Mouse (Mus musculus) spleen, postnatal 36 days (tissue): ENCODE data around the gene Prkch.
A peak's percentile ranks its signal among the peaks of the same experiment; 100 is the strongest.

ENCODE experiments used
- DNase-seq, 2 experiments: peaks; one replicate each; pipeline ENCODE4 v3.0.0; 2022; ENCODE audit warnings: low spot score in 2 of 2, mixed read lengths in 1 of 2

Prkch gene

GRCm38 (mm10) chr12:73794151-73794883 is 209.7 kb downstream of the Prkch start:
- DNase-seq: peak; percentile 51 to 61

DNA sequence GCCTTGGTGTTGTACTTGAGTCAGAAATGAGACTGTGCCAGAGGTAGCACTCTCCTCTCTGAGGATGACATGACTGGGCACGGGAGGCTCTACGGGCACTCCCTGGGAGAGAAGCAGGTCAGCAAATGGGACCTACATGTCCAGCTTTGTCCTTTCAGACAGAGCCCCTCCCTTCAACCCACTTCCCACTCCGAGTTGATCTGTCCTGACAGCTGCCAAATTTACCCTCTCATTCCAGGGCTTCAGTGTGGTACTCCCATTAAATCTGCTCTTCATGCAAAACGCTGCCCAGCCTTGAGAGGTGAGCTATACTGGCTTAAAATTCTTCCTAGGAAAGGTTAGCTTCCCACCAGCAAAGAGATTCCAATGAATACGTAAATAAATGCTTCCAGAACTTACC is 215.1 kb downstream of the Prkch start:
- no peak for DNase-seq

GRCm38 (mm10) chr12:73800886-73801285 is 216.3 kb downstream of the Prkch start:
- DNase-seq: no peak

DNA sequence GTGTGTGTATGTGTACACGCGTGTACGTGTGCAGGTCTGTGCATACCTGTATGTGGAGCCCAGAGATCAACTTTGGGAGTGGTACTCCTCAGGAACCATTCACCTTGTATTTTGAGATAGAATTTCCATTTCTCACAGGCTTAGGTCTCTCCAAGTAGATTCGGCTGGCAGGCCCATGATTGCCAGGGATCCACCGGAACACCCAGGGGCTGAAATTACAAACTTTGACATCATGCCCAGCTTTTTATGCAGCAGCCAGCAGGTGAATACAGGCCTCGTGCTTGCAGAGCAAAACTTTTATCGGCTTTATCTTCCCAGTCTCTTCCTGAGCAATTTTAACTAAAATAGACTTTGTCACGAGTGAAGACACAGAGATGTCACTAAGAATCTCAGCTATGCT is 217.2 kb downstream of the Prkch start:
- DNase-seq: no peak

GRCm38 (mm10) chr12:73802379-73803057 is 217.9 kb downstream of the Prkch start:
- DNase-seq: no peak

DNA sequence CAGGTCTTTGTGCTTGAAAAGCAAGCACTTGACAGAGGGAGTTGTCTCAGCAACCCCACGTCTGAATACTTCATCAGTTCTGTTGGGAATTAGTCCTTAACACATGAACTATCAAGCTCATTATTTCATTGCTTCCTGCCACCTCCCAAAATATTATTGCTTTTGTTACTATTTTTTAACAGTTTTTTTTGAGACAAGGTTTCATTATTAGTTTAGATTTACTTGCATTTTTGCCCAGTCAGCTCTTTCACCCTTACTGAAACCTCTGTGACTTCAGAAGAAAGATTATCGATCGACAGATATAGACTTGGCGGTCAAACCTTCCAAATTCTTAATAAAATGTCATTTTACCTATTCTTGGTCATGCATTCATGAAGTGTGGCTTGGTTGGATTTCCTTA is 219.3 kb downstream of the Prkch start:
- no peak for DNase-seq

- no peak for DNase-seq
Observed at GRCm38 (mm10) chr12:73805541-73805940, 220.9 kb downstream of the Prkch start.

- no peak for DNase-seq
Observed at GRCm38 (mm10) chr12:73806003-73806402, 221.4 kb downstream of the Prkch start.

- no peak for DNase-seq
Observed at GRCm38 (mm10) chr12:73807228-73807627, 222.6 kb downstream of the Prkch start.

GRCm38 (mm10) chr12:73810041-73810795 is 225.6 kb downstream of the Prkch start:
- DNase-seq: peak; percentile 10 to 27

- no peak for DNase-seq
Observed at GRCm38 (mm10) chr12:73810903-73811302, 226.3 kb downstream of the Prkch start.

GRCm38 (mm10) chr12:73812198-73812597 is 227.6 kb downstream of the Prkch start:
- no peak for DNase-seq

GRCm38 (mm10) chr12:73813016-73813900 is 228.7 kb downstream of the Prkch start:
- no peak for DNase-seq

- no peak for DNase-seq
Observed at GRCm38 (mm10) chr12:73814056-73814735, 229.6 kb downstream of the Prkch start.

- no peak for DNase-seq
Observed at GRCm38 (mm10) chr12:73814897-73815296, 230.3 kb downstream of the Prkch start.

- DNase-seq: no peak
Observed at GRCm38 (mm10) chr12:73815463-73815862, 230.9 kb downstream of the Prkch start.

DNA sequence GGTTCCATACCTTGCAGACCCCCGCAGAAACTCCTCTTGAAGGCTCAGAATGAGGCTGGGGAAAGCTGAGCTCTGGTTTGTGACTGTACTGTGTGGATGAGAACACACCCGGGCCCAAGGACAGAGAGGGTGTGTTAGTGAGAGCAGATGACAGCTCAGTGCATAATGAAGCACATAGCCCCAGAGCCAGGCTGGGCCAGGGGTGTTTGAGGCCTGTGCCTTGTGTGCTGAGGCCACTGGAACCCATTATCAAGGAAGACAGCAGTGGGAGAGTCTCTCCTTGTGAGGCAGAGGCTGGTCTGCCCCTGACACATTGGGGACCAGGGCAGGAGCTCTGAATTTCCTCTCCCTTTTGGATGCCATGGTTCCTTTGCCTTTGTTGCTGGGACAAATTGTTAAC is 231.3 kb downstream of the Prkch start:
- DNase-seq: no peak

DNA sequence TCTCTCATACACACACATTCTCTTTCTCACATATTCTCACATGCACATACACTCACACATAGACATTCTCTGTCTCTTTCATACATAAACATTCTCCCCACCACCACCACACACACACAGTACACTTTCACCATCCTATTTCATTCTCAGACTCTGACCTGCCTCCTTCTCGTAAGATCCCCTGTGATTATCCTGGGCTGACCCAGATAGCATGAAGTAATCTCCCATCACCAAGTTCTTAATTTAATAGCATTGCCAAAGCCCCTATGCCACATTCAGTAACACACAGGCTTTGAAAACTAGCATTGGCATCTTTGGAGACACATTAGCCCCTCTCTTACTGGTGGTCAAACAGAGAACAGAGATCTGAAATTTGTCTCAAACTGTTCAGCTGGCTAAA is 232.3 kb downstream of the Prkch start:
- DNase-seq: no peak

- DNase-seq: no peak
Observed at GRCm38 (mm10) chr12:73818801-73819200, 234.2 kb downstream of the Prkch start.

DNA sequence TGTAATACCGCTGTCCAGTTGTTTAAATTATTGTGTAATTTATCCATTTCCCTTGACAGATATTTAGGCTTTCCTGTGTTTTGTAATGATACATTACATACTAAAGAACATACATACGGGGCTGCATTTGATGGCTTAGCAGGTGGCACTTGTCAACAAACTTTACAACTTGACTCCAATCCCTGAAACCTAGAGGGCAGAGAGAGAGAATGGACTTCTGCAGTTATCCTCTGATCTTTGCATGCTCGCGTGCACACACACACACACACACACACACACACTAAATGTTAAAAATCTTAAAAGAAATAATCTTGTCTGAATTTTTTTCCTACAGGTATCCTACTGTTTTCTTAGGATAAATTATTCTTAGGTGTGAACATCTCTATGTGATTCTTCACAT is 236.6 kb downstream of the Prkch start:
- DNase-seq: no peak

DNA sequence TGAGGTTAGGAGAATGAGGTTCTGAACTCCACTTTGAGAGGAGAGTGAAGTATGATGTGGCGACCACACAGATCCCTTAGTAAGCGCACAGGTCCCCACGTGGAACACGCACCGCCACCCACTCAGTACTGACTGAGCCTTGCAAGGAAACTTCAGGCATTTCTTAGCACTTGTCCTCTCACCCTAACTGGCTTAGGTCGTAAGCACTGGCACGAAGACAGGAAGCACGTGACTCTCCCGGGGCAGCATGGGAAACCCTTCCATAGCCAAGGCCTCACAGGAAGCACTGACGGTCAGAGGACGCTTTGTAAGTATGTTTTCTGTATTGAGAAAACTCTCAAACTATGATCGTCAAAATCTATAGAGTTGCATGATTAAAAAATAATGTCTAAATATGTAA is 237.7 kb downstream of the Prkch start:
- no peak for DNase-seq
